Mouse (Mus musculus) monocyte, adult 2 months (primary cell): Measurements from ENCODE around the gene Tmem199.
A peak's percentile ranks its signal among the peaks of the same experiment; 100 is the strongest.
"Not testable (repeated sequence)": the region's sequence is repeated elsewhere in the genome, so short reads cannot be mapped to it uniquely, and the experiment has no call there.

Experiments
- DNase-seq, 2 experiments: peaks; one replicate each; pipeline ENCODE4 v3.0.0; 2022; ENCODE audit warnings: low spot score in 2 of 2, low read depth in 1 of 2

Gene Tmem199

DNA sequence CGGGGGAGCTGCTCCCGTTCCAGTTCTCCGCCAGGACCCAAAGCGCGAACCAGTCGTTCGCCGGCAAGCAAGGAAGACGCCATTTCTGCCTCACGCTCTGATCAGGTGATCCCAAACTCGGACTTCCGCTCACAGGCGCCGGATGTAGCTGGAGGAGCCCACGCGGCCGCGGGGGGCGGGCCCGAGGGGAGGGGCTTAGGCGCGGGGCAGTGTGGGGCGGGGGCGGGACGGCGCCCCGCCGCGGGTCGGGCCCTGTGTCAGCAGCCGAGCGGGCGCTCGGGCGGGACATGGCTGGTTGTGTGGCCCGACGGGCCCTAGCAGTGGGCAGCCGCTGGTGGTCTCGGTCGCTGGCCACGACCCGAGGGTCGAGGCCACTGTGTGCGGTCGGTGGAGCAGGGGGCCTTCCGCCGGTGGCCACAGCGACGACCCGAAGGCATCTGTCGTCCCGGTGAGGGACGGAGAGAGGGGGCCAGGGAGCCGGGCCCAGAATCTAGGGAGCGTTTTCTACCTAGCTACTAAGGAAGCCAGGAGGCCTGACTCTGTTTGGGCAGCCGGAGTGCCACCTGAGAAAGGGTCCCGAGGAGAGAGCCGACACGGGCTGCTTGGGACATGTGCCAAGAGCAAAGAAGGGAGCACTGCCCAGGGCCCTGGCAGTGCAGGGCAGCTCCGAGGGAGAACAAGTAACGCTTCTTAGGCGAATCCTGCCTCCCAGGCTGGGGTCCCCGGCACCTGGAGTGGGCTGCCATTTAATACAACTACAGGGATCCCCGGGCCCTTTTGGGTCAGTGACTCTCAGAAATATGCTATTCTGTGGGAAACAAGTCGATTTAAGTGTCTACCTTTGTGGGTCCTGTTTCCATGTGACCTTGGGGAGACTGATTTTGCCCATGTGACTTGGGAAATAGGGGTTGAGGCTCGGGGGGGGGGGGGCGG lies at the start of gene Tmem199, which contains the start of gene Poldip2:
Gene Tmem199 (minus strand): TSS at position 148 of the 933 bp plus-strand sequence.
Gene Poldip2 (plus strand): TSS at position 169 of the 933 bp plus-strand sequence.
- peak; percentile 58 to 77 for DNase-seq

GRCm38 (mm10) chr11:78560447-78560846 lies 48.5 kb upstream of the Tmem199 start:
- no peak for DNase-seq

GRCm38 (mm10) chr11:78557241-78557640 lies 45.3 kb upstream of the Tmem199 start:
- DNase-seq = no peak

GRCm38 (mm10) chr11:78556070-78556469 lies 44.1 kb upstream of the Tmem199 start:
- no peak for DNase-seq

DNA sequence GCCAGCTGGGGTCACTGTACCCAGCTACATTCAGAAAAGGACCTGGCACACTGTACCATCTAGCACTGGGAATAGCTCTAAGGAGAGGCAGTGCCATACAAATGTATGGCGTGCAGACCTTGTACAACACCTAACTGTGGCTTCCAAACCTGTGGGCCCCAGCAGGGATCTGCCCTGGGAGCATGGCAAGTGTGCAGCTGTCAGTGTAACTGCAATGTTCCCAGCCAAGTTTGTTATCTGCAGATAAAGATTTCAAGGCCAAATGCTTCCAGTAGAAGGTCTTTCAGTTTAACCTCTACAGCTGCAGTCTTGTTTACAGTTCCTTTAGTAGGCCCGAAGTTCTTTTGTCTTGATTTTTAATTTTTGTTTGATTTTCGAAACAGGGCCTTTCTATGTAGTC lies 43.7 kb upstream of the Tmem199 start:
- no peak for DNase-seq

GRCm38 (mm10) chr11:78551059-78551398 lies 39.1 kb upstream of the Tmem199 start:
- DNase-seq = no peak

- DNase-seq = peak; percentile 84 to 88
Measured at GRCm38 (mm10) chr11:78550168-78551058, 38.4 kb upstream of the Tmem199 start, which contains the start of gene Tmem97. Gene Tmem97 (minus strand): TSS chr11:78550777.

DNA sequence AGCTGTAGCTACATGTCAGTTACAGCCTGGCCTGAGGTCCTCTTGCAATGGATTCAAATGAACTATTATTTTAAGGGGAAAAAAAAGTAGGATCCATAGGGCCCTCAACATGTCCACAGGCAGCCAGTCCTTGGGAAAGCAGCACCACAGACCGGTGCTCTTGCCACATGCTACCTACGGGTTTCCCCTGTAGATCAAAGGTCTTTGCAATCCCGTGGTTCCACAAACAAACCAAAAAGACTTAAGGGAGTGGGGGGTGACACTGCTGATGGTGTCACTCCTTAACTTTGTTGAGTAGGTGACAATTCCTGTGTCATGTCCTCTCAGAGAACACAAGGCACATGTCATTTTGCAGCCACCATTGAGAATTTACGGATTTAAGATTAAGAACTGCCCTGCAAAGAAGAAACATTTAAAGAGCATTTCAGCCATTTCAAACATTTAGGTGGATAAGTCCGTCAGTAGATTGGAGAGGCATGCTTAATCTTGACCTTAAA lies 37.6 kb upstream of the Tmem199 start:
- no peak for DNase-seq

DNA sequence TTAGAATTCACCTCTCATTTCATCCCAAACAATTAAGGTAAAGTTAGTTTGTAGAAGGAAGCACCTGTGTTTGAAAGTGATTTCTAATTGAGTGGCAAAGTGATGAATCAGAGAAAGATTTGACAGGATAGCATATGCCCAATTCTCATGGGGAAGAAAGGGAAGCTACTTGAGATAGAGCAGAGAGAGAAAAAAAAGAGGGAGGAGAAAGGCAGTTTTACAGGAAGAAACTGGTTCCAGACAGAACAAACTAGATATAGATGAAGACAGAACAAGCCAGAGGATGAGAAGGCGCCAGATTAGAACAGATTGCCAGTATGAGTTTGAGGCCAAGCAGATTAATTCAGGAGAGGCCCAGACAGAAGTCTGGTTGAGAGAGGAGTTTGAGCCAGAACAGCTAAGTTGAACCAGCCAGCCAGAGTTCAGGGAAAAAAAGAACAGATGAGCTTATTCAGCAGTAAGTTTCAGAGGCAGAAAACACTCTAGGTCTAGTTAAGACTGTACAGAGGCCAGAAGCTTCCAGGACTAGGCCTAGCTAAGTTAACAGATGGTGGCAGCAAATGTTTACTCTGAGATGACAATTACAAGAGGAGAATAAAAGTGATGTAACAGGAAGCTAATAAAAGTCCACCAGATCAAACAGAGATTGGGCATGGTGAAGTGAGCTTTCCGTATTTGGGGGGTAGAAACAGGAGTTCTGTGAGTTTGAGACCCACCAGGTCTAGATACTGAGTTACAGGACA lies 35.9 kb upstream of the Tmem199 start:
- DNase-seq = no peak

GRCm38 (mm10) chr11:78545181-78545580 lies 33.2 kb upstream of the Tmem199 start:
- DNase-seq = no peak

DNA sequence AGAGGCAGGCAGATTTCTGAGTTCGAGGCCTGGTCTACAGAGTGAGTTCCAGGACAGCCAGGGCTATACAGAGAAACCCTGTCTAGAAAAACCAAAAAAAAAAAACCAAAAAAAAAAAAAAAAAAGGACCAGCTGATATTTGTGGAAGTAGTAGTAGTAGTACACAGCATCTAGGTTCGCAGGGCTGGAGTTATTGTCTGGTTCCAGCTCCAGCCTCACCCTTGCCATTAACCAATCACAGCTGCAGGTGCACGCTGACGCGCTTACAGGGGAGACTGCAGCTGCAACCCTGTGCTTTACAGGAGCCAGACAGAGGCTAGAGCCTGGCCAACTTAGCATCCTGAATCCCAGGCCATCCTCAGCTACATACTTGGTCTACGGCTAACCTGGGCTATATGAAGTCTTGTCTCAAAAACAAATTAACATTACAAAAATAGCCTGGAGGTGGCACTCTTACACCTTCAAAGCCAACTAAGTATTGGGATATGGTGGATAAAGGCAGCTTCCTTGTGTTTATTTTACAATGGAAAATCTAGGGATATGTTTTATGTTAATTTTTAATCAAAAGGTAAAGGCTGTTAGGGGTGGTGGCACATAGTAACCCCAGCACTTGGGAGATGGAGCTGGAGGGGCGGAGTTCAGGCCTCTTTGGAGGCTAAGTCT lies 32.6 kb upstream of the Tmem199 start:
- no peak for DNase-seq

DNA sequence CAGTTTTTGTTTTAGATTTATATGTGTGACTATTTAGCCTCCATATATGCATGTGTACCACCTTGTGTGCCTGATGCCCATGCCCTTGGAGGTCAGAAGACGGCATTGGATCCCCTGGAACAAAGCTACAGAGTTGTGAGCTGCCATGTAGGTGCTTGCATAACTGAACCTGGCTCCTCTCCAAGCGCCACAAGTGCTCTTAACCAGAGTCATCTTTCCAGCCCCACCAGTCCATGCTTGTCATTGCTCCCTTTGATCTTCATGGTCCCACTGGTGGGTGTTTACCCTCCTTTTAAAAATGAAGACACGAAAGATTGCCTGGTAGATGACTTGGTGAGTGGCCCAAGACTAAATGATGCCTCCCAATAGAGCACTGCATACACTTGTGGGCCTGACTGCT lies 28.4 kb upstream of the Tmem199 start:
- no peak for DNase-seq

DNA sequence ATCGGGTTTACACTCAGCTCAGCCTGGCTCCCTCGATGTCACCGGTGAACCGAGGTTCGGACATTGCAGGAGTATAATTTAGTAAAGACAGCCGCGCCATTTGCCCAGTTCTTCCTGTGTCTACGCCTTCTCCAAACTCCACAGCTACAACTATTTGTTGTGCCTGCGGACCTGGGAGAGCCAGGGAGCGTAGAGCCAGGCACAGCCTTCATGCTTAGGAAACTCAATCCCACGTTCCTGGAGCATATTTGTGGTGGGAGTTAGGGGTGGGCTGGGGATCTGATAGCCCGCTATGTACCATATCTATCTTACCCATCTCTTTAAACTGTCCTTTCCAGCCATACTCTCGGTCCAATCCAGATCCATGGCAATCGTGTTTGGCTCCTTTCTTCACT lies 24.7 kb upstream of the Tmem199 start:
- no peak for DNase-seq

DNA sequence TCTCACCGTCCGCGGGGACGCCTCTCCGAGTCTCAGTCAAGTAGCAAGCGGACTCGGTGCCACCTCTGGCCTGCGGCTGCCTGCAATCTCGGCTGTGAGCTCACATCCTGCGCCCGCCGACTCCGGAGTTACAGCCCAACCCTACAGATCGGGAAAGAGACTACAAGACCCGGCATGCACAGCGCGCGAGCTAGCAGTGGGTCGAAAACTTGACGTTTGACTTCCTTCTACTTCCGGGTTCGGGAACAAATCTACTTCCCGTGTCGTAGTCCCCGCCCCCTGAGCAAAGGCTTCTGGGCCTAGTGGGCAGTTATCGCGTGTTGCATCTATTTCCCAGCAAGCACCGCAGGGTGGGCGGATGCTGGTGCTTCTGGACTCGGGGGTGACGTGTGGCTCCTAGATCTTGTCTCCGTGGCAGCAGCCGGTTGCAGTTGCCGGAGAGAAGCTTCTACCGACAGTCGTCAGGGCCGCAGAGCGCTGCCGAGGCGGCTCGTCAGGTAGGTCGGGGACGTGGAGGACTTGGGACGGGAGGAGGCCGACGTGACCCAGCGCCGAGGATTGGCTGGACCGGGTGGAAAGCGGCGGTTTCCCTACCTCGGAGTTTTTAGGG lies 24.2 kb upstream of the Tmem199 start, which contains the start of the genes Tnfaip1 and Ift20:
Gene Tnfaip1 (minus strand): TSS at position 253 of the 610 bp plus-strand sequence.
Gene Ift20 (plus strand): TSS at position 282 of the 610 bp plus-strand sequence.
- peak; percentile 95 to 97 for DNase-seq

GRCm38 (mm10) chr11:78535376-78536079 lies 23.6 kb upstream of the Tmem199 start:
- peak in 1 of 2 experiments; percentile 27 for DNase-seq

DNA sequence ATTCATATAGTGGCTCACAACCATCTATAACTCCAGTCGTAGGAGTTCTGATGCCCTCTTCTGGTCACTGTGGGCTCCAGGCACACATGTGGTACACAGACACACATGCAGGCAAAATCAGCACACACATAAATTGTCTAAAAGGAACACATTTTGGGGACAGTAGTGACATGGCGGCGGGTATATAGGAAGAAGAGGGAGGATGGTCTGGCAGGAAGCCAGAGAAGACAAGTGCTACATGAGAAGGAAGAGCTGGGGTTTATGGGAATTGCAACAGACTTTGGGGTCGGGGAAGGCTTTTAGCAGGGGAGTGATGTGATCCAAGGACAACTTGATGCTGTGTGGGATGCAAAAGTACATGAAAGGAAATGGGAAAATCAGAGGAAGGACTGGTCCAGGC lies 22.5 kb upstream of the Tmem199 start:
- no peak for DNase-seq

- not testable (repeated sequence) for DNase-seq
Measured at GRCm38 (mm10) chr11:78531515-78531914, 19.5 kb upstream of the Tmem199 start.

GRCm38 (mm10) chr11:78531046-78531445 lies 19.1 kb upstream of the Tmem199 start:
- DNase-seq = no peak

- no peak for DNase-seq
Measured at GRCm38 (mm10) chr11:78530001-78530400, 18.0 kb upstream of the Tmem199 start.
